Mouse (Mus musculus) G1E (cell line): ENCODE data around the gene Tasp1. TPM values are rescaled to one million over a fixed set of nuclear protein-coding genes. Genes with fewer than 3 reads are reported as not detected.
"Not testable (repeated sequence)": the region's sequence is repeated elsewhere in the genome, so short reads cannot be mapped to it uniquely, and the experiment has no call there.

Experiments used
- ATAC-seq: 2 replicates; pipeline ENCODE4 v1.8.0; 2016; ENCODE audit warnings: mild to moderate bottlenecking; ENCODE audit not compliant: insufficient number of reproducible peaks, poor library complexity, low FRiP score, severe bottlenecking; ENCODE audit errors: extremely low read depth
- DNase-seq: peaks from one replicate; pipeline ENCODE4 v3.0.0; 2012; ENCODE audit warnings: low spot score
- H3K27me3 ChIP-seq: 2 replicates; pipeline ENCODE4 v1.6.1; 2012; ENCODE audit warnings: mild to moderate bottlenecking, low read length, inconsistent platforms; ENCODE audit not compliant: insufficient read depth
- H3K36me3 ChIP-seq: replicated peaks from 2 replicates; pipeline ENCODE3; 2012; ENCODE audit warnings: mild to moderate bottlenecking, inconsistent platforms
- H3K4me1 ChIP-seq: 2 replicates; pipeline ENCODE4 v1.6.1; 2012; ENCODE audit warnings: low read depth, low read length, inconsistent platforms, mixed read lengths; ENCODE audit not compliant: insufficient read depth
- H3K4me3 ChIP-seq: 2 replicates; pipeline ENCODE4 v1.5.1; 2012; ENCODE audit warnings: low read depth, mild to moderate bottlenecking, inconsistent platforms, low read length, moderate library complexity, mixed read lengths
- H3K9me3 ChIP-seq: replicated peaks from 2 replicates; pipeline ENCODE4 v1.6.1; 2012; ENCODE audit warnings: inconsistent platforms
- CTCF ChIP-seq: IDR thresholded peaks from 2 replicates; pipeline ENCODE4 v1.5.1; 2012; ENCODE audit warnings: low read depth, low read length, inconsistent platforms, mixed read lengths
- GATA1 ChIP-seq: IDR thresholded peaks from 2 replicates; pipeline ENCODE4 v1.6.1; 2012; ENCODE audit warnings: borderline replicate concordance, low read length, inconsistent platforms, mixed read lengths
- GATA2 ChIP-seq: IDR thresholded peaks from 2 replicates; pipeline ENCODE4 v1.6.1; 2012; ENCODE audit warnings: low read depth, low read length, inconsistent platforms, borderline replicate concordance
- POLR2AphosphoS5 ChIP-seq: IDR thresholded peaks from 2 replicates; pipeline ENCODE4 v1.6.1; 2012; ENCODE audit warnings: low read depth, low read length, inconsistent platforms; ENCODE audit not compliant: insufficient replicate concordance
- TAL1 ChIP-seq: conservative IDR thresholded peaks from 2 replicates; pipeline ENCODE4 v1.6.1; 2012; ENCODE audit warnings: low read depth, low read length, inconsistent platforms, mixed read lengths
- polyA plus RNA-seq: library from polyadenylated mRNA; stranded (reverse); fragments of >175 nt; gene quantifications from 2 replicates; pipeline ENCODE4 v1.2.3, GENCODE M21; 2012
- total RNA-seq, 2 experiments: library from RNA; stranded (forward) in 1 of 2; stranded (reverse) in 1 of 2; fragments of 200-1000 nt in 1 of 2; fragments of >200 nt in 1 of 2; fragmentation: Nextera tagmentation in 1 of 2; gene quantifications; 2 replicates each; pipeline ENCODE4 v1.2.3; 2014 to 2017

Gene Tasp1
- total and polyA plus RNA-seq, 3 experiments, result 1.8 to 50.8 (median 16.0) TPM

GRCm38 (mm10) chr2:140036854-140037253 is 29.8 kb downstream of the Tasp1 start:
- TF ChIP-seq TAL1 (no peak), POLR2AphosphoS5 (no peak)
- H3K4me1 ChIP-seq, result 0 out of 2 replicates have a peak, but pooled peaks cover 4% of the 10 kb centered on the region
- no peak overlapping the region for H3K4me3 ChIP-seq
- peaks cover 64% of the 10 kb centered on the region for H3K36me3 ChIP-seq
- no peaks in the 10 kb centered on the region for H3K9me3 ChIP-seq
- no peaks in the 10 kb centered on the region for H3K27me3 ChIP-seq
- ATAC-seq (peak; percentile 34; the same call in 1 of the 2 replicates), DNase-seq (no peak)

GRCm38 (mm10) chr2:140024937-140025336 is 41.7 kb downstream of the Tasp1 start:
- DNase-seq (no peak), ATAC-seq (no peak)
- Histone ChIP-seq H3K4me1 (peaks cover 2% of the 10 kb centered on the region; the same call in 1 of the 2 replicates), H3K27me3 (no peaks in the 10 kb centered on the region), H3K36me3 (peaks cover 51% of the 10 kb centered on the region), H3K9me3 (no peaks in the 10 kb centered on the region), H3K4me3 (no peak overlapping the region)
- no peak for TF ChIP-seq GATA1
- no peak for TF ChIP-seq TAL1
- TF ChIP-seq CTCF, result no peak
- TF ChIP-seq POLR2AphosphoS5, result no peak
- no peak for TF ChIP-seq GATA2

- H3K4me3 ChIP-seq, result no peak overlapping the region
- no peak for ATAC-seq
- no peaks in the 10 kb centered on the region for H3K4me1 ChIP-seq
- DNase-seq, result no peak
- peaks cover 46% of the 10 kb centered on the region for H3K36me3 ChIP-seq
- TF ChIP-seq GATA2 (no peak), TAL1 (no peak), GATA1 (no peak), POLR2AphosphoS5 (no peak), CTCF (no peak)
- no peaks in the 10 kb centered on the region for H3K9me3 ChIP-seq
- no peaks in the 10 kb centered on the region for H3K27me3 ChIP-seq
Observed at GRCm38 (mm10) chr2:140007406-140007805, 59.2 kb downstream of the Tasp1 start.

DNA sequence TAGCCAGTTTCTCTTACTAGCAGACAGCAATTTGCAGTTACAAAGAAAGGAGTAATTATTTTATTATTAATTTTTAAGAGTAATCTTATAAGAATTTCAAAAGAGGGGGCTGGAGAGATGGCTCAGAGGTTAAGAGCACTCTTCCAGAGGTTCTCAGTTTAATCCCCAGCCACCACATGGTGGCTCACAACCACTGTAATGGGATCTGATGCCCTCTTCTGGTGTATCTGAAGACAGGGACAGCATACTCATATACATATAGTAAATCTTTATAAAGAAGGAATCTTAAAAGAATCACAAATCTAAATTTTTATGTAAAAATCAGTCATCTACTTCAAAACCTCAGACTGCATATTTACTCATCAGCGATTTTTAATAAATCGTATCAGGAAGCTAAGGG is 68.4 kb downstream of the Tasp1 start:
- Histone ChIP-seq H3K27me3 (no peaks in the 10 kb centered on the region), H3K36me3 (peaks cover 55% of the 10 kb centered on the region), H3K9me3 (no peaks in the 10 kb centered on the region), H3K4me3 (no peak overlapping the region), H3K4me1 (no peaks in the 10 kb centered on the region)
- DNase-seq (no peak), ATAC-seq (no peak)
- TF ChIP-seq TAL1 (no peak), POLR2AphosphoS5 (no peak), CTCF (no peak), GATA2 (no peak), GATA1 (no peak)

DNA sequence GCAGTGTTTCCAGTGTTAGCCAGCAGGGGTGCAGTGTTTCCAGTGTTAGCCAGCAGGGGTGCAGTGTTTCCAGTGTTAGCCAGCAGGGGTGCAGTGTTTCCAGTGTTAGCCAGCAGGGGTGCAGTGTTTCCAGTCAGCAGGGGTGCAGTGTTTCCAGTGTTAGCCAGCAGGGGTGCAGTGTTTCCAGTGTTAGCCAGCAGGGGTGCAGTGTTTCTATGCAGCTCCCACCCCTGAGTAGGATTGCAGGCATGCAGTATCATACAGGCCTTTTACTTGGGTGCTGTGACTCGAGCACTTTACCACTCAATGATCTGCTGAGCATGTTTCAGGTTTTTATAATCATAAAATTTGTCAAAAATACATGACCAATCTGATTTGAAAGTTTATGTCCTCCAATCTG is 76.7 kb downstream of the Tasp1 start:
- not testable (repeated sequence) for ATAC-seq, H3K4me1 ChIP-seq, H3K27me3 ChIP-seq, H3K9me3 ChIP-seq, DNase-seq, H3K4me3 ChIP-seq
- peaks cover 62% of the 10 kb centered on the region for H3K36me3 ChIP-seq

DNA sequence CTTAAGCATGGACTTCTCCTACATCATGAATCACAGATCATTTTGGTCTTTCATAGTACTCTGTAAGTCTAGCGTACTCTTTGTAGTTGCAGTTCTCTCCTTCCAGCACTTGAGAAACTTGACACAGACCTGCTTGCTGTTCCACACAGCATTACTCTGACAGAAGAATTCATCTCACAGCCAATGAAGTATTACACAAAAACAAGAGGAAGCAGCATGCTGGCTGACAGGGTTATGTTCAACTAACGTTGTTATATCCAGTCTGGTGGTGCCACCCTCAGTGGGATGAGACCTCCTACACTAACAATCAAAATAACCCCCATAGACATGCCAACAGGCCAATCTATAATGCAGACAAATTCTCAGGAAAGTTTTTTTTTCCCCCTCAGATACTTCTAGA is 99.2 kb downstream of the Tasp1 start:
- TF ChIP-seq POLR2AphosphoS5 (no peak), GATA1 (no peak), TAL1 (no peak), GATA2 (no peak), CTCF (no peak)
- Histone ChIP-seq H3K4me3 (no peak overlapping the region), H3K27me3 (no peaks in the 10 kb centered on the region), H3K4me1 (no peaks in the 10 kb centered on the region), H3K36me3 (peaks cover 12% of the 10 kb centered on the region), H3K9me3 (no peaks in the 10 kb centered on the region)
- DNase-seq (no peak), ATAC-seq (no peak)

GRCm38 (mm10) chr2:139966288-139966687 is 100.3 kb downstream of the Tasp1 start:
- no peaks in the 10 kb centered on the region for H3K4me1 ChIP-seq
- H3K4me3 ChIP-seq, result no peak overlapping the region
- TF ChIP-seq TAL1 (no peak), CTCF (0 out of 2 replicates have a peak, but pooled peaks have one; percentile 17), GATA2 (no peak), GATA1 (no peak)
- no peak for DNase-seq
- peaks cover 11% of the 10 kb centered on the region for H3K36me3 ChIP-seq
- peak; percentile 32; the same call in 1 of the 2 replicates for ATAC-seq
- no peaks in the 10 kb centered on the region for H3K27me3 ChIP-seq
- no peaks in the 10 kb centered on the region for H3K9me3 ChIP-seq
